Mouse (Mus musculus): ENCODE results near the gene Gabrr1.
"Not testable (repeated sequence)": the region's sequence is repeated elsewhere in the genome, so short reads cannot be mapped to it uniquely, and the experiment has no call there.

The Gabrr1 gene

DNA sequence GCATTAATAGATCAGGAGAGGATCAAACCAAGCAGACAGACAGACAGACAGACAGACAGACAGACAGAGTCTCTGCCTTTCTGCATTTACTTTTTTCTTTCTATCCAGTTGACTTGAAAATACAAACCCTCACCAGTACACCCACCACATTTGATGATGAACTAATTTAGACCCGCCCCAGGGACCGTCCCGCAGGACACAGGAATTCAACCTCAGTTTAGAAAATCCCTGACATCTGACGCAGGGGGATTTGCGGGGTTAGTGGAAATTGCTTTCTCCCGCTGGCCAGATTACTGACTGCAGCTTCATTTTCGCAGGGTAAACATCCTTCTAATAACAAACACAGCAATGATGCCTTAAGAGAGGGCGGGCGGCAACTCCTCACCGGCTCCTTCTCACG is at the start of gene Gabrr1:
Gene Gabrr1 (plus strand): TSS at position 301 of the 400 bp plus-strand sequence.
- no peak for DNase-seq (ENCODE audit: low spot score in 2 of 2)

DNA sequence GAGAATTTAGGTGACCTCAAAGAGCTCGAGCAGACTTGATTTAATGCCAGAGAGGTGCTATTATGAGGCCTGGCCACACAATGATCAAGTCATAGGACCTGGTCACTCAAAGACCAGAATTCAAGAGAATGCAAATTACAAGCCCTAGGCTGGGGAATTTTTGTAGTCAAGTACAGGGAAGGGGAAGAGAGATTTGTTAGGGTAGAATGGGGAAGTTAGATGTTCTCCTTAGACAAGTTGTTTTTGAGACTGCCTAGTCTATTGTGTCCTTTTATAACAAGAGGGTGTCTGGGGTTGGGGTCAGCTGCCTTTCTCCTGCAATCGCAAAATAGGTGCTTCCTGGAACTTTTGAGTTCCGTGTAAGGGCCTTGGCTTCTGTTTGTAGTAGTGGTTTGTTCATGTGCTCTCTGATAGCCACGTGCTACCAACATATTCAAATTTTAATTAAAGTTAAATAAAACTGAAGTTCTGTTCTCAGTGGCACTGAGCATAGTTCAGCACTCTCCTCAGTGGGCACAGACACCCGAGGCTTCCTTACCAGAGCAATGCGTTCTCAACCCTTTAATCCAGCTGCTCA is 33.1 kb upstream of the Gabrr1 start:
- peak in 1 of 2 experiments; percentile 9 for DNase-seq (ENCODE audit: low spot score in 2 of 2)

DNA sequence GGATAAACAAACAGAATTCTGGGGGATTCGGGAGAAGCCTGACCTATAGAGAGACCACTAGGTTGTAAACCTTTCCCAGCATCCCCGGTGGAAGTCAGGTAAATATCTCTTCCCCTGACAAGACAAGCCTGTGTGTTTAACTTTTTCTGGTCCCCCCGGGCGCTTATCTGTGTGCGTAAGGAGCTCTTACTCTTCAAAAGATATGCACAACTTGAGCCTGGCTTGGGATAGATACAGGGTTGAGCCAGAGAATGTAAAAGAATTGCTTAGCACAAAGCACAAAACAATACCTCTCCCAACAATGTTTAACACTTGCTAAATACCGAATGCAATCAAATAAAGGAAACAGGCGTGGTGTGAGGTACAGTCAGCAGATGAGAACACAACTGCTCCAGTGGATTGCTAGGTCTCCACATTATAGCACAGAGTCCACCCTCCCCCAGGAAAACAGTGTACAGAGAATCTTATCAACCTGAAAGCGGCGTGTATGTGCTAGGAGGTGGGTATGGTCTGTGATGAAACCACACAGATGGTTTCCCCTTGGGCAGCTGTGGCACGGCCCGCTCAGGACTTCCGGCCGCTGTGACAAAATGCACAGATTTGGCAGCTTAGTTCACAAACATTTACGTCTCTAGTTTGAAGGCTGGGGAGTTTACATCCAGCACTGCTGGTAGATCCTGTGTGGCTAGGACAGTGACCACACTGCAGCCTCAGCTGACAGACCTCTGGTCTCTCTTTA is 22.4 kb upstream of the Gabrr1 start:
- DNase-seq (ENCODE audit: low spot score in 2 of 2) = peak; percentile 54 to 67

DNA sequence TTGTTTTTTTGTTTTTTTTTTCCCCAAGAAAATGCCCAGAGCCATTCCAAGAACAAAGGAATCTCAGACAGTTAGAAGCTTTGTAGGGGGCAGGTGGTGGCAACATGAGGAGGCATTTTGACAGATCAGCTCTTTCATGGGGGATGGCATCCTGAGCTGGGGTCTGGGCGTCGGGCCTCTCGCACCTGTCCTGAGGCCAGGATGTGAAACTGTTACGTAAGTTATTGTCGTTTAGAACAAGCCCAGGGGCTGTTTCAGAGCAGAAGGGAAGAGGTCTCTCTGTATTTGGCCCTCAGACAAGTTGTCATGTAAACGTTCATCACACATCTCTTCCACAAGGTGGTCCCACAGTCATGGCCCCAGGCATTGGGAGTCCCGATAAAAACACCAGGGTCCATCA is 21.5 kb upstream of the Gabrr1 start:
- peak; percentile 36 to 60 for DNase-seq (ENCODE audit: low spot score in 2 of 2)

DNA sequence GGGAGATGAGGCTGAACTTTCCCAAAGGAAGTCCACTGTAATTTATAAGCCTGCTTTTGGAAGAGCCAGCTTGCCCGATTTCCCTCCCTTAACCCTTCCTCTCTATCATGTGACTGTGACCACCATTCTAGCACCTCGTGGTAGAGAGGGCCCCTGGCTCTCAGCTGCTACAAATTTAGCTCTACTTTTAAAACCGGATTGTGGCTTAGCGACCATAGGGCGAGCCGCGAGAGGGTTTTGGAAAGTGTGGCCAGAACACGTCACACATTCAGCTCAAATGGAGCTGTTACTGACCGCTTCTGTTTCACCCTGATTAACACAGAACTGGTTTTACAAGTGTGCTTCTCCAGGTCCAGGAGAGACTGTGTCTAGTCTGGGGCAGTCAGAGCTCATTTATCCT is 21.0 kb upstream of the Gabrr1 start:
- peak; percentile 68 to 74 for DNase-seq (ENCODE audit: low spot score in 2 of 2)

DNA sequence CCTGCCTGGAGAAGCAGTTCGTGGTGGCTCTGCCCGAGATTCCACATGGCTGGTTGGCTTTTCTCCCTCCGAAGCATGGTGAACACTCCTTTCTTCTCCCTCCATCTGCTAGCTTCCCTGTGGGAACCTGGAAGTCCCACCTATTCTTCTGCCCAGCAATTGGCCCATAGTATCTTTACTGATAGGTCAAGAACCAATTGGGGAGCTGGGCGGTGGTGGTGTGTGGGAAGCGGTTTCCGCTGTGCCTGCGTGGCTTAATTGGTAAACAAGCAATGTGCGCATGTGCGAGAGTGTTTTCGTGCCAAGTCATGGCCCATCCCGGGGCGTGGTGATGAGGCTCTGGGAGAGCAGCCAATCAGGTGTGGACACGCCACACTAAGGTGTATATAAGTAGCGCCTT is 19.5 kb upstream of the Gabrr1 start:
- DNase-seq (ENCODE audit: low spot score in 2 of 2) = not testable (repeated sequence)

DNA sequence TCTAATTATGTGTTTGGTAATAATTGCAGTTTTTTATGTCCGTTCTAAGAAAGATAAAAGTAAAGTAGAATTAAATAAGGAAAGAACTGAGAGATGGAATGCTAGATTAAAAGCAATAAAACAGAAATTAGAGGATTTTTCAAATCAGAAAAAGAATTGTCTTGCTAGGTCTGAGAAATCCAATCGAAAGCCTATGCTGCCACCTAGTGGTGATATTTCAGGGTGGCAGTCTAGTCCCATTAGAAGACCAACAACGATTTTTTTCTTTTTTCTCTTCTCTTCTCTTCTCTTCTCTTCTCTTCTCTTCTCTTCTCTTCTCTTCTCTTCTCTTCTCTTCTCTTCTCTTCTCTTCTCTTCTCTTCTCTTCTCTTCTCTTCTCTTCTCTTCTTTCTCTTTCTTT is 13.2 kb upstream of the Gabrr1 start:
- peak; percentile 68 to 83 for DNase-seq (ENCODE audit: low spot score in 2 of 2)

DNA sequence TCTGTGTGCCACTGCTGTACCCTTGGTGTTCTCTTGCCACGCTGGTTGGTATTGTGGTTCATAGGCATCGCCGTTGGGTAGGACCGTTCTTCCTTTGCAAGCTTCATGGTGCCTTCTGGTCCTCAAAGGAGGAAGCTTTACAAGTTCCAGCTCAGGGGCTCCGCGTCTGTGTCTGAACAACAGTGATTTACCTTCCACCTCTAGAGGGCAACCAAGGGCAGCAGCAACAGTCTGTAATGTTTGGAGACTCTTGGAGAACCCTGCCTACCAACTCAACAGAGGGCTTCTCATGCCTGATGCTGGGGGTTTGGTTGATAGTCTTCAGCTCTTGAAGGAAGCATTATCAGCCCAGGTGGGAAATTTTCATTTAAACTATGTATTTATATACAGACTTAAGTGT is 7.8 kb upstream of the Gabrr1 start:
- peak; percentile 5 to 38 for DNase-seq (ENCODE audit: low spot score in 2 of 2)

DNA sequence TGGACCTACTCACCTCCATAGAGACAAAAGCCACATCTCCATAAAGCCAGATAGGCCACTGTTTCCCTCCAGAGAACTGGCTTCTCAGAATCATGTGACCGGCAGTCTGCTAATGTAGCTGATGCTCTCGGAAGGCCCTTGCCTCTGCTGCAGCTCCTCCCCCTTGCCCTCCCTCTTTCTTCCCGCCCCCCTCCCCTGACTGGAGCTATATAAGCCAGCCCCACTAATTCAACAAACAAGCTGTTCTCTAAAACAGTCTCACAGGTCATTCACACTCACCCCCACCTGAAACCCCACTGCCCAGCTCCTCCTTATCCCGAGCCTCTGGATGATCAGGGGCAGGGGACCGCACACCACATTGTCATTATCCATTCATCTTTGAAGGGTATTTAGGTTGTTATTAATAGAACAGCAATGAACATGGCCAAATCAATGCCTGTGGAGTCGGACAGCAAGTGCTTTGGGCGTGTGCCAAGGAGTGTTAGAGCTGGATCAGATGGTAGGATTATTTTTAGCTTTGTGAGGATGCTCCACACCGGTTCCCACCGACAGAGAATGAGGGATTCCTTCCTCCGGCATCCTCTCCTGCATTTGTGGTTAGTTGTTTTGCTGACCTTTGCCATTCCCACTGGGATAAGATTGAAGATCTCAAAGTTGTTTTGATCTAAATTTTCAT is 6.8 kb upstream of the Gabrr1 start:
- no peak for DNase-seq (ENCODE audit: low spot score in 2 of 2)

DNA sequence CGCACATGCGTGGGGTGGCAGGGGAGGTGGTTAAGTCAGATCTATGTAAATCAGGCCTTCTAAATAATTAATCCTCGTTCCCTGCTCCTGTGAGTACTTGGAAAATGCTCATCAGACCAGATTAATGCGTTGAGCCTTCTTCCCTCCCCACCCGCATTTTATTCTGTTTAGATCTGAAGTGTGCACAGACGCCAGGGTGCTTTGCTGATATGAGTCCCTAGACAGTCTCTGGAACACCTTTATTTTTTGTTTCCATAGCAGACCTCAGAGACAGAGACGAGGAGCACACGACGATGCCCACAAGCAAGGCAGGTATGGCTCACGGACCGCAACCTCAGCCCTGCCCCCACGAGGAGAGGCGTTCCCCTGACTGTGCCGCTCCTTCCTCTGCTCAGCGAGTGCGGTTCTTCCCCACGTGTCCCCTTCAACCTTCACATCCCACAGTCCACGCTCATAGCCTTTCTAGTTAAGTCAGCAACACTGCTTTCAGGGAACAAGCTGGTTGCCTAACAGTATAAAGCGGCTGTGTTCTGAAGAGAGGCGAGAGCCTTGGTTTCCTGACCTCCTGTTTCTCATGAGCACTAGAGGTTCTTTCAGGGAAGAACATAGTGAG is 14.5 kb downstream of the Gabrr1 start:
- DNase-seq (ENCODE audit: low spot score in 2 of 2) = no peak

DNA sequence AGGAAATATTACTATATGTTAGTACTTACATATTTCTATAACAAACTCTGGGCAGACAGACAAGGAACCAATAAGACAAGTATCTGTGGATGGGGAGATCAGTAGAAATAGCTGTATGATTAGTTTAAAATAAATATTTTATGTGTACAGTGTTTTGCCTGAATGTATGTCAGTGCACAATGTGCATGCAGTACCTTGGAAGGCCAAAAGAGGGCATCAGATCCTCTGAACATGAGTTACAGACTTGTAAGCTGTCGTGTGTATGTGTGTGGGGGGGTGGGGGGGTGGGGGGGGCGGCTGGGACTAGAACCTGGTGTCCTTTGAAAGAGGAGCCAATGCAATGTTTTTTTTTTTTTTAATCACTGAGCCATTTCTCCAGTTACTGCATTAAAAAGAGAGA is 15.5 kb downstream of the Gabrr1 start:
- peak; percentile 27 to 47 for DNase-seq (ENCODE audit: low spot score in 2 of 2)

DNA sequence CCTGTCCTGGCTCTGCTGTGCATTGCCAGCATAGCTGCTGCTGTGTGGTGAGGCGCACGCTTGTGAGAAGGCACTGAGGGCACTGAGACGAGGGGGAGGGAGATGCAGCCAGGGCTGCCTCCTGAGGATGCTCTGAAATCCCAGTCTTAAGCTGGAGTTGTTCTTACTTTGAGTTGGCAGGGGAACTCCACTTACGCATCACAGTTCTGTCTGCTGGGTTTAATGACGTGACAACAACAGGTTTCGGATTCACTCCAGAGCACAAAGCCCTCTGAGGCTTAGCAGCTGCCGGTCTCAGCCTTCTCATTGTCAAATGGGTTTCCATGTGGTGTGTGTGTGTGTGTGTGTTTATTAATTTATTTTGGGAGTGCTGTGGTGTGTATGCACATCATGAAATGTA is 16.8 kb downstream of the Gabrr1 start:
- no peak for DNase-seq (ENCODE audit: low spot score in 2 of 2)

DNA sequence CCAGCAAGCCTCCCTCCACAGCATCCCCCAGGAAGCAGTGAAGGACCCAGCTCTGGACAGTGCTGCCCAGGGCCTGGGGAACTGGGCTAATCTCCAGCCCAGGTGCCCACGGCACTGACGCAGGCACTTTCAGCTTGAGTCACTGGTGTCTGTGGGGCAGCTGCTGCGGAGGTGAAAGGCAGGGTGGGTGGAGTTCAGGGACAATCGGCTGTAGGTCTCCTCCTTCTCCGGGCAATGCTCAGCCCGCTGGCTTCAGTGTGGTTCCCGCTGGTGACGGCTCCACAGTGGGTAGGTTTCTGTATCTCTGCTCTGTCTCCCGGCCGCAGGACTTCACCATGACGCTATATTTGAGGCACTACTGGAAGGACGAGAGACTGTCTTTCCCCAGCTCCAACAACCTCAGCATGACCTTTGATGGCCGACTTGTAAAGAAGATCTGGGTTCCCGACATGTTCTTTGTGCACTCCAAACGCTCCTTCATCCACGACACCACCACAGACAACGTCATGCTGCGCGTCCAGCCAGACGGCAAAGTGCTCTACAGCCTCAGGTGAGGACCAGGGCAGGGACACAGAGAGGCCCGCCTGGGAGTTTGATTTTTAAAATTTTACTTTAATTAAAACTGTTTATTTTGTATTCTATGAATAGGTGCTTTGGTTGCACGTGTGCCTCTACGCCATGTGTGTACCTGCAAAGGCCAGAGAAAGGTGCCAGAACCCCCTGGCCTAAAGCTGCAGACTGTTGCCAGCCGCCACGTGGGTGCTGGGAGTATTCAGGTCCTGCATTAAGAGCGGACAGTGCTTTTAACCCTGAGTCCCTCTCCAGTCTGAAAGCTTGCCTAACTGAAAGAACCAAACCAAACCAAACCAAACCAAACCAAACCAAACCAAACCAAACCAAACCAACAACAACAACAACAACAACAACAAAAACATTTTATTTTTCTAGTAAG is 20.0 kb downstream of the Gabrr1 start:
- no peak for DNase-seq (ENCODE audit: low spot score in 2 of 2)

DNA sequence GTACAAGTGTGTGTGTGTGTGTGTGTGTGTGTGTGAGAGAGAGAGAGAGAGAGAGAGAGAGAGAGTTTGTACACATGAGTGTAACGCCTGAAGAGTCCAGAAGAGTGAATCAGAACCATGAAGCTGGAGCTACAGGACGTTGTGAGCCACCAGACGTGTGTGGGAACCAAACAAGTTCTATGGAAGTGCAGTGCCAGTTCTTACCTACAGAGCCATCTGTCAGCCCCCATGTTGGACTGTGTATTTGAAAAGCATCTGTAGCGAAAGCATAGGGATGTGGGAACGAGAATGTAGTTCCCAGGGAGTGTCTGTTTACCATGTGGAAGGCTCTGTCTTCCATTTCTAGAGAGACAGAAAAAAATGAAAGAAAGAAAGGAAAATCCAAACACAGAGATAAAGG is 51.2 kb downstream of the Gabrr1 start:
- no peak for DNase-seq (ENCODE audit: low spot score in 2 of 2)

DNA sequence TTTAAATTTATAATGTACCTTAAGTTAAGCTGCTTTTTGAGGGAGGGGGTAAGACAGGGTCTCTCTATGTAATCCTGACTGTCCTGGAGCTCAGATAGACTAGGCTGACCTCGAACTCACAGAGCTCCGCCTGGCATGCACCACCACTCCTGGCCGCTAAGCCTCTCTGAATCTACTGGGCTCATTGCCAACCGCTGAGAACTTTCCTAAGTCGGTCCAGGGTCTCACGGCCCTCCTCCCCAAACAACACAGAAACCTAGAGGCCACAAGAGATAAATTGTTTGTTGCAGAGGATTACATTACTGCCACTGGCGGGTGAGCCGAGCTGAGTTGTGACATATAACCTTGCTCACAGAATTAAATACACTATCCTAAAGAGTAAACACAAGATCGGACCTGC is 55.8 kb downstream of the Gabrr1 start:
- no peak for DNase-seq (ENCODE audit: low spot score in 2 of 2)

DNA sequence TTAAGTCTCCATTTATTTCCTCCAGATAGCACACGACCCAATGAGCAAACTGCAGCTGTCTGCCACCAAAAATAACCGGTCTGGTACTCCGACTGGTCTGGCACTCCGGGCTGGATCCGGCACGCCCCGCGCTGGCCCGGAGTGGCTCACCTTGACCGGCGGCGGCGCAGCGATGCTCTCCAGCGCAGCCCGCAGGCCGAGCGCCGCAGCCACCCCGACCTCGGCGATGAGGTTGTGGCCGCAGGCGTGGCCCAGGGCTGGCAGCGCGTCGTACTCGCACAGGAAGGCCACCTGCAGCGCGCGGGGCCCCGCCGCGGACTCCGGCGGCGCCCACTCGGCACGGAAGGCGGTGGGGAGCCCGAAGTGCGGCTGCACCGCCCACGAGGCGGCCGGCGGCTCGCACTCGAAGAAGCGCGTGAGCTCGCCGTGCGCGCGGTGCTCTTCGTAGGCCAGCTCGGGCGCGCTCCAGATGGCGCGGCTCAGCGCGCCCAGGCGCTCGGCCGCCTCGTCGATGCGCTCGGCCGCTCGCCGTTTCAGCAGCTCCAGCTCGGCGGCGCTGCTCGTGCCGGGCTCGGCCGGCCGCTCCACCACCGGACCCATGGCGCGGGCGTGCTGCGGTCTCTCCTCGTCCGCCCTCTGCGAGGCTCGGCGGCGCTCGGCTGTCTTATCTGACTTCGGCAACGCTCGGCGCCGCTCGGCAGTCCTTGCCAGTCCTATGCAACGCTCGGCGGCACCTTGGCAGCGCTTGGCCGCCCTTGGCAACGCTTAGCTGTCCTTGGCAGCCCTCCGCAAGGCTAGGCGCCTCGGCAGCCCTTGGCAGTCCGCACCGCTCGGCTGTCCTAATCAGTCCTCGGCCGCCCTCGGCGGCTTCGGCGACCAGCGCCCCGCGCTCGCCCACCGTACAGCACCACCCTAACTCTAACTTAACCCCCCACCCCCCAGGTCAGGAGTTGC is 56.7 kb downstream of the Gabrr1 start:
- DNase-seq (ENCODE audit: low spot score in 2 of 2) = peak; percentile 16 to 29

DNA sequence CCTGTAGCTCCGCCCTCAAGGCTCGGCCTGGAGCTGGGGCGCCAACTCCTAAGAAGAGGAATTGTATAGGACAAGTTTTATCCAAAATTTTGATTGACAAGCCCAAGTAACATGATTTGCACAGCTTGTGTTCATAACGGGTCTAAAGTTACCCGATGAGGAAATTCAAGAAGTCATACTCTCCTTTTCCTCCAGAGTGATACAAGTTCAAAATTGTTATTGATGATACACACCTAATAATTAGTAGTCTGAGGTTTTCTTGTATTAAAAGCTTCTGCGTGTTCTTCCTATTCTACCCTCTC is 57.4 kb downstream of the Gabrr1 start, which contains the start of gene Pm20d2:
Gene Pm20d2 (minus strand): TSS at position 3 of the 302 bp plus-strand sequence.
- no peak for DNase-seq (ENCODE audit: low spot score in 2 of 2)

DNA sequence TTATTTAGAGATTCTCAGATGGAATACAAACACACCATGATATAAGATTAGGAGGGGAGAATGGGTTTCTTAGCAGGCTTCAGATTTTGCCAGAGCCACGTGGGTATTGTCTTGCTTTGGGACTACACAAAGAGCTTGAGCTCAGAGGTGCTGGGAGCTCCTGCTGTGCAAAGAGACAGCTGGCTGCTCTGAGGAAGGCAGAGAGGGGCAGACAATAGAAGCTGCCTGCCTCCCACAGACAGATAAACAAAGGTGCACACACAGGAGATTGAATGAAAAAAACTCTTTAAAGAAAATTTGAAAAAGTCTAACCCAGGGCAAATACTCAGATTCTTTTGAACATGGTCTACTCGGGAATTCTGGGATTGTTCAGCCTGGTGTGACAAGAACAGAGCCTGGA is 65.8 kb downstream of the Gabrr1 start:
- DNase-seq (ENCODE audit: low spot score in 2 of 2) = no peak

DNA sequence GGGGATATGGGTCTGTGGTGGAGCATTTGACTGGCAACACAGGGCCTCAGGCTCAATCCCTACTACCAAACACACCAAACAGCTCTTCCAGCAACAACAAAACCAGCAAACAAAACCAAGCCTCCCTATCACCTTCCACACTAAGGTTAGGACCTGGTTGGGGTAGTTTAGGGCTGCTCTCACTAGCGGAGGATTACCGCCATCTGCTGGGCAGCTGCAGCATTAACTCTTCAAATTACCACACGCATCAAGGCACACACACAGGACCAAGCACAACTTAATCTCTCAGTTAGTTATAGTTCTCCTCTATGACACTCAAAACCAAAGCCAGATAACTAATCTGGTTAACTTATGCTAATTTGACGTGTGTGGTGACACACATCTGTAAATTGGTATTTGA is 72.4 kb downstream of the Gabrr1 start:
- peak; percentile 3 to 43 for DNase-seq (ENCODE audit: low spot score in 2 of 2)

DNA sequence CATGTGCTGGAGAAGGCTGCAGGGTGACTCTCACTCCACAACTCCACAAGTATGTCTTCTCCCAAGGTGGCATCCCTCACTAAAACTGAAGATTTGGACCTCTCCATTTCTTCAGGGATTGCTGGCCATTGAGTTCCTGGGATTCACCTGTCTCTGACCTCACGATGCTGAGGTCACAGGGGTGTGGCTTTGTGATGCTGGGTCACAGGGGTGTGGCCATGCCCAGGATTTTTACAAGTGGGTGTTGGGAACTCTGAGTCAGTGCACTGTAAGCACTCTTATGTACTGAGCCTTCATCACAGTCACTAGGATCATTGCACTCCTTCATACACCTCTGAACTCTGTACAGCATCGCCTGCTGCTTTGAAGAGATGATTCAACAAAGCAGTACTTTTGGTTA is 75.2 kb downstream of the Gabrr1 start:
- no peak for DNase-seq (ENCODE audit: low spot score in 2 of 2)

All from natural killer cell, adult 2 months (primary cell).